8 mouse cellular contexts compared by ENCODE assay signal in the genomic region with DNA sequence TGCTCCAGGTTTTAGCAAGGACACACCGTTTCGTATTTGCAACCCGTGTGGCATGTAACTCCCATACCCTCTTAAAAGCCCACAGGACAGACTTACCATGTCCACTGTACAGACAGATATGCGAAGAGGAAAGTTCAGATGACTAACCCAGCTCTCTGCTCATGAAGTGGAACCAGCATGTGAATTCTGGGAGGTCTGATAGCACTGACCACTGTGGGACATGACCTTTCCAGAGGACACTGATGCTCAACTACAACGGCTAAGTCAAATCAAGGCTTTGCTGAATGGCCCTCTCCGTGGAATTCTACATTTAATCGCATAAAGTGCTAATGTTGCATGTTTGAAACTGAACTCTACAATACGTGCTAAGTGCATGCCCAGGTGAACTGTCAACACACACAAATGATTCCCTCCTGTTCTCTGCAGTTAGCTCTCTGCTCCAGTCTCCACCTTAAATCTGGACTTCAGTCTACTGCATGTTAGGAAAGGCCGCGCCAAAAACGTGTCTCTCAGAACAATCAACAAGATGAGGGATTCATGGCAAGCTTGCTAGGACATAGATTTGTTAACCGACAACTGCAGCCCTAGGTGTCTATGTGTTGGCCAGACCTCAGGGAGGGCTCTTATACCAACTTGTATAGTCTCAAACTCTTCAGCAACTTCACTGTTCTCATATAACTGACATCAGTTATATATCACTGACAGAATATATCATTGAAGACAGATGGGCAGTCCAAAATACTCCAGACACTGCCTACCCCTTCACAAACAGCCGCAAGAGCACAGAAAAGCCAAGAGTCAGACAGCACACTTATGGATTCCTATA. TPM values are rescaled to one million over a fixed set of nuclear protein-coding genes. Genes with fewer than 3 reads are reported as not detected.
DNase-seq lines count a peak whose midpoint lies in the region; ATAC-seq and TF ChIP-seq lines count a peak whose summit lies in the region.

No protein-coding gene starts in this region.

- peak overlapping the region; percentile 79 for H3K4me2 ChIP-seq in intestine, postnatal 0 days (replicated peaks; ENCODE audit: low read depth)
- peak overlapping the region; percentile 59 for H3K4me2 ChIP-seq in midbrain, embryonic 16.5 days (ENCODE audit: low read length)

- peak; percentile 21 for DNase-seq in layer of hippocampus, adult 11-12 months (ENCODE audit: low spot score)
- DNase-seq in layer of hippocampus, adult 18-20 months (ENCODE audit: low spot score in 2 of 2): no peak
- DNase-seq in ZHBTc4 (ENCODE audit: low read depth, low spot score): peak; percentile 11
- DNase-seq in natural killer cell, adult 2 months (ENCODE audit: low spot score in 2 of 2): no peak
- DNase-seq in layer of hippocampus, adult 9-11 months: no peak

- H3K27ac ChIP-seq in intestine, postnatal 0 days (ENCODE audit: low read depth, low read length): no peak overlapping the region
- no peak overlapping the region for H3K27ac ChIP-seq in midbrain, embryonic 16.5 days (ENCODE audit: low read length)

- H3K36me3 ChIP-seq in intestine, postnatal 0 days (ENCODE audit: control insufficient read depth, insufficient read depth): peaks cover 41% of the 10 kb centered on the region
- peaks cover 13% of the 10 kb centered on the region for H3K36me3 ChIP-seq in midbrain, embryonic 16.5 days (ENCODE audit: control insufficient read depth, insufficient read depth, low read length)

- WGBS in intestine, postnatal 0 days: 55% methylated on average over 13 of the region's 13 CpGs
- WGBS in midbrain, embryonic 16.5 days: 67% methylated on average over 13 of the region's 13 CpGs

- H3K9me3 ChIP-seq in intestine, postnatal 0 days (ENCODE audit: control insufficient read depth): no peaks in the 10 kb centered on the region
- H3K9me3 ChIP-seq in midbrain, embryonic 16.5 days (replicated peaks; ENCODE audit: control insufficient read depth, low read length, poor library complexity, severe bottlenecking): no peaks in the 10 kb centered on the region

- peak overlapping the region; percentile 76; the same call in 1 of the 2 replicates for H3K9ac ChIP-seq in intestine, postnatal 0 days (ENCODE audit: low read depth, low read length)
- H3K9ac ChIP-seq in midbrain, embryonic 16.5 days (ENCODE audit: low read depth, low read length): peak overlapping the region; percentile 74

- peak overlapping the region; percentile 72 for H3K4me3 ChIP-seq in intestine, postnatal 0 days (ENCODE audit: low read depth, low read length)
- peak overlapping the region; percentile 46 for H3K4me3 ChIP-seq in midbrain, embryonic 16.5 days (ENCODE audit: low read depth, low read length)

- no peaks in the 10 kb centered on the region for H3K27me3 ChIP-seq in intestine, postnatal 0 days (replicated peaks; ENCODE audit: control insufficient read depth, insufficient read depth, low read length)
- H3K27me3 ChIP-seq in midbrain, embryonic 16.5 days (ENCODE audit: control insufficient read depth, insufficient read depth, low read depth, low read length): no peaks in the 10 kb centered on the region

- no peak for TF ChIP-seq CTCF in intestine, postnatal 0 days (IDR thresholded peaks at IDR 0.05; ENCODE audit: low read depth)

- ATAC-seq in erythroid progenitor cell, adult 5-6 weeks (replicated peaks; ENCODE audit: low FRiP score, poor library complexity, severe bottlenecking): peak; percentile 3
- ATAC-seq in intestine, postnatal 0 days: no peak
- ATAC-seq in midbrain, embryonic 16.5 days: no peak

- H3K4me1 ChIP-seq in intestine, postnatal 0 days (replicated peaks; ENCODE audit: control insufficient read depth, insufficient read depth, low read length): peaks cover 19% of the 10 kb centered on the region
- H3K4me1 ChIP-seq in midbrain, embryonic 16.5 days (ENCODE audit: control insufficient read depth, insufficient read depth, low read length): peaks cover 21% of the 10 kb centered on the region

RNA-seq across cellular contexts. Expression of a gene that starts 1.5 kb away (rescaled TPM):
- 10 to 100 TPM; 33.1 to 39.1 TPM for total RNA-seq in layer of hippocampus, adult 18-20 months (2021)
- total RNA-seq in erythroid progenitor cell, adult 5-6 weeks (2015; ENCODE audit: low replicate concordance): 297 and 306 TPM in 2 replicates
- 349 and 388 TPM in 2 replicates for total RNA-seq in erythroid progenitor cell, adult 5-6 weeks (2017; ENCODE audit: low replicate concordance)
- 29.1 and 30.8 TPM in 2 replicates for polyA plus RNA-seq in intestine, postnatal 0 days (2015; fragmentation: Nextera tagmentation; extraction: Ambion mirVana)
- 77.3 and 87.0 TPM in 2 replicates for polyA plus RNA-seq in midbrain, embryonic 16.5 days (2015; fragmentation: Nextera tagmentation; extraction: Ambion mirVana)

RNA-seq across cellular contexts. Expression of a gene that starts 1.6 kb away (rescaled TPM):
- total RNA-seq in layer of hippocampus, adult 18-20 months (2021): under 1 TPM in 1 of 2 experiments, not detected in 1; 0.08 TPM
- not detected in 2 replicates for total RNA-seq in erythroid progenitor cell, adult 5-6 weeks (2015; ENCODE audit: low replicate concordance)
- not detected in 2 replicates for total RNA-seq in erythroid progenitor cell, adult 5-6 weeks (2017; ENCODE audit: low replicate concordance)
- not detected in 2 replicates for polyA plus RNA-seq in intestine, postnatal 0 days (2015; fragmentation: Nextera tagmentation; extraction: Ambion mirVana)
- polyA plus RNA-seq in midbrain, embryonic 16.5 days (2015; fragmentation: Nextera tagmentation; extraction: Ambion mirVana): 0.11 and 0.17 TPM in 2 replicates

RNA-seq across cellular contexts. Expression of a gene that starts 49.1 kb away (rescaled TPM):
- under 1 TPM in 1 of 2 experiments, not detected in 1; 0.52 TPM for total RNA-seq in layer of hippocampus, adult 18-20 months (2021)
- not detected in 2 replicates for total RNA-seq in erythroid progenitor cell, adult 5-6 weeks (2015; ENCODE audit: low replicate concordance)
- 0.30 and 0.64 TPM in 2 replicates for total RNA-seq in erythroid progenitor cell, adult 5-6 weeks (2017; ENCODE audit: low replicate concordance)
- 0.29 and 0.94 TPM in 2 replicates for polyA plus RNA-seq in intestine, postnatal 0 days (2015; fragmentation: Nextera tagmentation; extraction: Ambion mirVana)
- polyA plus RNA-seq in midbrain, embryonic 16.5 days (2015; fragmentation: Nextera tagmentation; extraction: Ambion mirVana): 0.75 and 0.92 TPM in 2 replicates

Comparison
In these comparisons a context has a peak if more than half of its experiments do, and no peak if none do; other contexts are left out.
1. DNase-seq: peak in layer of hippocampus, adult 11-12 months (single experiment) and ZHBTc4 (single experiment); none in layer of hippocampus, adult 18-20 months (0 of 2), natural killer cell, adult 2 months (0 of 2) and layer of hippocampus, adult 9-11 months (single experiment).
2. RNA of a gene that starts 1.5 kb away (total RNA-seq): 297 to 388 TPM in erythroid progenitor cell, adult 5-6 weeks; 33.1 to 39.1 TPM in layer of hippocampus, adult 18-20 months; every median in the first group is over 4 times any median in the second.